Mouse (Mus musculus) forelimb bud, embryonic 11.5 days (tissue): Measurements from ENCODE around the gene Mboat2.

Experiments
- DNase-seq: peaks from one replicate; pipeline ENCODE4 v3.0.0-alpha.2; 2012; ENCODE audit warnings: low read depth, low spot score

Gene Mboat2

DNA sequence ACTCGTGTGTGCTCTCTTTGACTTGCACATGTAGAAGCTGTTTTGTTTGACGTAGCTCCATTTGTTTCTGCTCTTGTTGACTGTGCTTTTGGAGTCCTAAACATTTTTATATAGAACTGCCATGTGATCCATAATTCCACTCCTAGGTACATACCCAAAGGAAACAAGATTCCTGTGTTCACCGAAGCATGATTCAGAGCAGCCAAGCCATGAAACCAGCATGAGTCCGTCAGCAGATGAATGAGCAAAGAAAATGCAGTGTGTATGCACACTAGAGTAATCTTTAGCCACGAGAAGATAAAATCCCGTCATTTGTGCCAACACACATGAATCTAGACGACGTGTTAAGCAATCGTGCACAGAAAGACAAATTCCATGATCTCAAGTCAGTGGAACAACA lies 67.5 kb downstream of the Mboat2 start:
- no peak for DNase-seq

- DNase-seq = no peak
Measured at GRCm38 (mm10) chr12:24899636-24900035, 69.0 kb downstream of the Mboat2 start.

- no peak for DNase-seq
Measured at GRCm38 (mm10) chr12:24902736-24903135, 72.1 kb downstream of the Mboat2 start.

DNA sequence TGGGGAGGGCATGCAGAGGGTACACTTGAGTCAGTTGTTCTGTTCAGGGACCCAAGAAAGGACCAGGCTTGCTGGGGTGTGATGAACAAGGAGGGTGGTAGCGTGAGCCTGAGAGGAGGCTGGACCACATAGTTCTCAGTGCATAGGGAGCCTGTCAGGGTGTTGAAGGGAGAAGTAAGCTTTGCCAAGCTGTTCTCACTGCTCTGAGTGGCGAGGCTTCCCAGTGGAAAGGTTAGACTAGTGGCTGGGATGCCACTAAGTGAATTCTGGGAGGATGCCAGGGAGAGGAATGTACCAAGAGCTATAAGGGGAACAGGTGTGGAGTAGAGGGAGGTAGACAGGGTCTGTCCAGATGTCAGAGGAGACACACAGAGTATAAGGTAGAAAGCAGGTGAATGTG lies 77.2 kb downstream of the Mboat2 start:
- no peak for DNase-seq

GRCm38 (mm10) chr12:24909679-24910078 lies 79.0 kb downstream of the Mboat2 start:
- no peak for DNase-seq

GRCm38 (mm10) chr12:24912174-24912573 lies 81.5 kb downstream of the Mboat2 start:
- DNase-seq = no peak

DNA sequence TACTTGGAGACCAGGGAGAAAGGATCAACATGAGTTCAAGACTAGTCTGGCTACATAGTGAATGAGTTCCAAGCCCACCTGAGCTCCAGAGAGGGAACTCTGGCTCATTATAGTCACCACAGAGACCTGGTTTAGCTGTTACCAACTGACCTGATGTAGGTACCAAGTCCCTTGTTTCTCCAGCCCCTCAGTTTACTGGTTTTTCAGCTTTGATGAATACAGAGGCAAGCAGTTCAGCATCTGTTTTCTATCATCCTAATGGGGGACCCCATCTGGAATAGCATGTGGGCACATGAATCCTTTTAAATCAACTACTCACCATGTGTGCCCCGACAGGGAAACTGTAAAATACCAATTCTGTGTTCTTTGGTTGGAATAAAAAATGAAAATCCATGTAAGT lies 82.2 kb downstream of the Mboat2 start:
- DNase-seq = peak; percentile 81

DNA sequence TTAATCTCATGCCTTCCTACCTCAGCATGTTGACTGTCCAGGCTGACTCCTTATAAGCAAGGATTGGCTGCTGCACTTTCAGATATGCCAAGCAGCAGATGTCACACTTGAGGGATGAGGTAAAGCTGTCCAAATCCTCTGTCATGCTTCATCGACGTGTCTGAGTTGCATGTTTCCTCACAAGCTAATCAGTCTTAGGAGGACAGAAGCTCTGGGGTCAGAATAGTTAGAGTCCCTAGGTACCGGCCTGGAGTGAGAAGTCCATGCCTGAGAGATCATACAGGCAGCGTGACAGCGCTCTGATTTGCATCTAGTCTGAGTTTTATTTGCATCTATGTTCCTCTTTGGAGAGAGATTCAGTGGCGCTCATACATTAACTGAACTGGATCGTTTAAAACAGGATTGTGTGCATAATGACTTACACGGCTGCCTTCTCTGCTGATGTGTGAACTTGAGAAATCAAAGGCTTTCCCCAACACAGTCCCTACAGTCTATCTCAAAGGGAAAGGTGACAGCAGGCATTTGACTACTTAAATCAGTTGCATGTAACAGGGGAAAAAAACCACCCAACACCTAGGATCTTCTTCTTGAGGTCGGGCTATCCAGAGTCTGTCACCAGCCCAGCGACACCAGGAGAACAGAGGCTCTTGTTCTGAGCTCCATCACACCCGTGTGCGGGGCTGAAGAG lies 88.0 kb downstream of the Mboat2 start:
- no peak for DNase-seq

DNA sequence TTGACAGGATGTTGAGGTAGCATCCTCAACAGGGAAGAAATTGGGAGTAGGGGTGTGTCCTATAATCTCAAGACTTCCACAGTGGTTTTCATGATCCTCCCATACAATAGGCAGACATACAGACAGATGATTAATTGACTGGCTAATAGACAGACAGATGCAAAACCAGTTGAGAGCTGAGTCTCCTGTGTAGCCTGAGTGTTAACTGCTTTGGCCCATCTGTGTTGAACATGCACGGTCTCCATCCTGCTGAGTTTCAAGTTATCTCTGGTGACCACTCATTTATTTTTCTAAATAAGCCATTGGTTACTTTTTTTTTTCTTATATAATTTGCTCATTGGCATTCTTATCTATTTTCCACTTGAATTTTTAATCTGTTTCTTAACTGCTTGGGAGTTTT lies 90.2 kb downstream of the Mboat2 start:
- DNase-seq = no peak

- no peak for DNase-seq
Measured at GRCm38 (mm10) chr12:24924003-24924402, 93.3 kb downstream of the Mboat2 start.

DNA sequence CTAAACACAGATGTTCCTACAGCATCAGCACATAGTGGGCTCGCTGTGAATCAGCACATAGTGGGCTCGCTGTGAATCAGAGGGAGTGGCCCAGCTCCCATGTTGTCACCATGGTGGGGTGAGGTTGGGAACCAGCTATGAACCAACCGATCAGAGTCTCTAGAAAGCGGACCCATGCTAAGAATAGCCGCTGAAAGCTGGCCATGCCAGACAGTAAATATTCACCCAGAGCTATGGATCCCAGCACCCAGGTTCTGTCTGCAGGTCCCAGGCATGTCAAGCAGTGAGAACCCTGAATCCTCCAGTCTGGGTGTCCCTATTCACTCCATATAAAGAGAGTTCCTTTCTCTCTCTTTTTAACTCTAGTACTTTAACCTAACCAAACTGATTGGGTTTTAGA lies 94.6 kb downstream of the Mboat2 start:
- no peak for DNase-seq

DNA sequence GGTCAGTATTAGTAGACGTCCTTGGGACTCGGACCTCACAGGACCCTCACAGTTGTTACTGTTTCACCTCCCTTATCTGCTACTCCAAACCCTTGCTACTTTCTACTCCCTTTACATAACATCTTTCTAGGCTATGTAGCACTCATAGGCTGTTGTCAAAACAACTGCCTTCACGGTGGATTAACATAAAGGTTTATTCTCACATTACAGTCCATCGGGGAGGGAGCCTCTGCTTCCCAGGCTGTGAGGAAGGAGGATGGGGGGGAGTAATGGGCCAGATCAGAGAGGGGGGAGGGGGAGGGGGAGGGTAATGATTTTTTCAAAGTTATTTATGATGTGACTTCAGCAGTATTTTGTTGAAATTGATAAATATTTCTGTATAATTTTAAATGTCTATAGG lies 95.0 kb downstream of the Mboat2 start:
- no peak for DNase-seq

DNA sequence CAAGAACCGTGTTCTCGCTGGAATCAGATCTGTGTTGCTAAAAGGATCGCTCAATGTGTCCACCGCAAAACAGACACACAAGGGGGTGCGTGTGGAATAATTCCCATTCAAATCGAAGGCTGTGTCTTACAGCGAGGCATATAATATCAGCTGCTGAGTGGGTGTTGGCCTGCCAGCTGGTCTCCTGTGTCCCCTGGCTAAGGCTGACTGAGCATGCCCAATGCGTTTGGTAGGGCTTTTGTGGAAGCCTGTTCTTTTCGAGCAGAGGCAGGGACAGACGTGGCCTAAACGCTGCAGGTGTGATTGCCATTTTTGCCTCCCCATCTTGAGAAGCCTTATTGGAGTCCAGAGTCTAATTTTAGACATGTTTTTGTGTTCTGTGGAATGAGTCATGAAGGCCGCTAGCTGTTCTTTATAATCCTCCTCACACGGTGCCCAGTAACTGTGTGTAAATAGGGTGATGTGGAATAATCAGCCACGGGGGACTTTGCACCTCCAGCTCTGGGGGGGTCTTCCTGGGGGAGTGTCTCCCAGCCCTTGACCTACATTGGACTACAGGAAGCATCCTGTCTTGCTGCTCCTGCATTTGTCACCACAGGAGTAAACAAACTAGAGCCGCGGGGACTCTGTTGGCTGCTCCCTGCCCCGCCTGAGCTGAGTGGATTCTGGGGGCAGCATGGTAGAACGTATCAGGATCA lies 97.5 kb downstream of the Mboat2 start:
- no peak for DNase-seq

- DNase-seq = no peak
Measured at GRCm38 (mm10) chr12:24929043-24929442, 98.4 kb downstream of the Mboat2 start.

DNA sequence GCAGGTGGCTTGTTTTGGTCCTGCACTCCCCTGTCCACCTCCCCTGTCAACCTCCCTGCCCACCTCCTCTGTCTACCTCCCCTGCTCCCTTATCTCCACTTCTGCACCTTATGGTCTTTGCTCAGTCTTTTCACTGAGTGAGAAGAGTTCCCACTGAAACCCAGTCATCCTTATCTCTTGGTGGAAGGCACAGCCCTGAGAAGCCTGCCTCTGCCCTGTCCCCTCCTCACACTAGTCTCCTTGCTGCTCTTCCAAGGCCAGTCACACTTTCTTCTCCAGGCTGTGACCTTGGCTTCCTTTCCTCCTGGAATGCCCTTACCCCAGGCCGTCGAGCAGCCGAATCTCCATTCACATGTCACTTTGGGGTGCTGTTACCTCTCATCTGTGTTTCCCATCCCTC lies 100.1 kb downstream of the Mboat2 start:
- DNase-seq = no peak

GRCm38 (mm10) chr12:24932120-24932519 lies 101.4 kb downstream of the Mboat2 start:
- no peak for DNase-seq

GRCm38 (mm10) chr12:24933206-24933775 lies 102.6 kb downstream of the Mboat2 start:
- no peak for DNase-seq

- DNase-seq = no peak
Measured at GRCm38 (mm10) chr12:24933996-24934395, 103.3 kb downstream of the Mboat2 start.

- DNase-seq = no peak
Measured at GRCm38 (mm10) chr12:24936281-24936680, 105.6 kb downstream of the Mboat2 start.

- no peak for DNase-seq
Measured at GRCm38 (mm10) chr12:24939372-24939771, 108.7 kb downstream of the Mboat2 start.

- no peak for DNase-seq
Measured at GRCm38 (mm10) chr12:24942619-24943287, 112.1 kb downstream of the Mboat2 start.

GRCm38 (mm10) chr12:24943427-24943826 lies 112.7 kb downstream of the Mboat2 start:
- DNase-seq = no peak

DNA sequence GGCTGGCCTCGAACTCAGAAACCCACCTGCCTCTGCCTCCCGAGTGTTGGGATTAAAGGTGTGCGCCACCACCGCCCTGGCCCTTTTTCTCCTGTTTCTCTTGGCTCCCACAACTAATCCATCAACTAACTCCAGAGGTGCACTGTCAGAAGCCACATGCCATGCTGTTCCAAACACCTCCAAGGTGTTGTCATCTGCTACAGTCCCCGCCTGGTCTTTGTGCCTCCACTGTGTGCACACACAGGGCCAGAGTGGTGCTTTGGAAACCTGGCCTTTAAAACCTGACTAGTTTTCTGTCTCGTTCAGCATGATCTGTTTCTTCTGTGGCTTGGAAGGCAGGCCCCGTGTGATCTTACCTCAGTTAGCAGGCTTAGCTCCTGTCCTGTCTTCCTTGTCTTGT lies 113.9 kb downstream of the Mboat2 start:
- no peak for DNase-seq
